Mouse (Mus musculus): ENCODE data around the gene Sar1a. TPM values are rescaled to one million over a fixed set of nuclear protein-coding genes. Genes with fewer than 3 reads are reported as not detected.

Sar1a gene
- total RNA-seq, 2 experiments from 2014 or later = 198 to 208 TPM

DNA sequence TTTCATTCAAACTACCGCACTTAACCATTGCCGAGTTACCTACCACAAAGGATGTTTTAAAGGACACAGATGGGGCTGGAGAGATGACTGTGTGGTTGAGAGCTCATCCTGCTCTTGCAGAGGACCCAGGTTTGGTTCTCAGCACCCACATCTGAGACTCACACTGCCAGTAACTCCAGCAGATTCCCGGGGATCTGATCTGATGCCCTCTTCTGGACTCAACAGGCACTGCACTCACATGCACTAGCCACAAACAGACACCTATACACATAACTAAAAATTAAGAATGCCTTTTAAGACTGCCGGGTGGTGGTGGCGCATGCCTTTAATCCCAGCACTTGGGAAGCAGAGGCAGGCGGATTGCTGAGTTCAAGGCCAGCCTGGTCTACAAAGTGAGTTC lies 50.1 kb downstream of the Sar1a start:
- DNase-seq = no peak

- DNase-seq = peak in 1 of 2 experiments; percentile 56
Measured at GRCm38 (mm10) chr10:61734377-61734776, 54.3 kb downstream of the Sar1a start.

- DNase-seq = no peak
Measured at GRCm38 (mm10) chr10:61736671-61737078, 56.6 kb downstream of the Sar1a start.

GRCm38 (mm10) chr10:61737537-61737936 lies 57.4 kb downstream of the Sar1a start:
- DNase-seq = no peak

DNA sequence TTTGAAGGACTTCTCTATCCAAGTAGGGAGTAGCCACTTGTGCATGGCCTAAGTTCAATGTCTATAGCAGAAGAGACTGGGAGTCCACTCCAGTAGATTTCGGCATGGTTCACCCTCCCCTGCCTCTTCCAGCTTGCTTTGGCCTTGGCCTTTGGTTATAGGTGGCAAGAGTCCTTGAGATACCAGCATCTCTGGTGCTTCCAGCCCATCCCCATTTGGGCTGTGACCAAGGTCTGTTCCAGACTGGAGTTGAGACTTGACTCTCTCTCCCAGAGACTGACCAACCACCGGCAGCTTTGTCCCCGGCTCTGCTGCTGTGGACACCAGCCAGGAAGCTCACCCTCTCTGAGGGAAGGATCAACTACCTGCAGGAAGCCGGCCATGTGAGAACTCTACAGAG lies 58.0 kb downstream of the Sar1a start:
- DNase-seq = peak; percentile 65 to 67

DNA sequence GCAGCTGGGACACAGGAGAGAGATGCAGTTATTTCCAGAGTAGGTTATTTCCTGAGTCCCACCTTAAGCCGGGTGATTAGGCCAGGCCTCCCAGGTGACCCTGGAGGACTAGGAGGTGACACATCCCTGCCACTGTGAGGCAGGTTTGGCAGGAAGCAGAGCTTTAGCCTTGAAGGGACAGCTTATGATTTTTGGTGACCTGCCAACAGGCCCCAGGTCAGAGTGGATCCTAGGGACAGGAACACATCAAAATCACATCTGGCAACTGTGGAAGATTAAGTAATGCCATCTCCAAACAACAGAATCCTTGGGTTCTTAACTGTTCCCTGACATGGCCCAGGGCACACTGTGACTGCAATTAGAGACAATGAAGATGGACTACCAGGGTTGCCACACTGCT lies 61.2 kb downstream of the Sar1a start:
- peak; percentile 64 to 77 for DNase-seq

DNA sequence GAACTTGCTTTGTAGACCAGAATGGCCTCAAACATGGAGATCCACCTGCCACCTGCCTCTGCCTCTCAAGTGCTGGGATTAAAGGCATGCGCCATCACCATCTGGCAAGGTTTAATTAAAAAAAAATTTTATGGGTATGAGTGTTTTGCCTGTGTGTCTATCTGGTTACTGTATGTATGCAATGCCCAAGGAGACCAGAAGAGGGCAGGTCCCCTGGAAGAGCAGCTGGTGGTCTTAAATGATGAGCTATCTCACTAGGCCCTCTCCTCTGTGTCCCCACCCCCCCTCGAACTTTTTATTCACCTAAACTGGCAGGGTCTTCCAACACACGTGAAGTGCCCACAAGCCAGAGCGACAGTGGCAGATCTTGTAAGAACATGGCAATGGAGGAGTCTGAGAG lies 61.8 kb downstream of the Sar1a start:
- DNase-seq = no peak

- peak; percentile 28 to 45 for DNase-seq
Measured at GRCm38 (mm10) chr10:61742336-61742735, 62.2 kb downstream of the Sar1a start.

Other genes with a start within 250 kb of the Sar1a start
- gene Eif4ebp2, start 227.6 kb upstream of the Sar1a start, total RNA-seq (2021) = 100 to 1,000 TPM; 100 to 110 TPM
- 10 to 100 TPM; 15.1 to 24.4 TPM for gene Lrrc20, start 204.5 kb upstream of the Sar1a start, total RNA-seq (2021)
- under 1 TPM; 0.26 to 0.33 TPM for gene Npffr1, start 84.8 kb upstream of the Sar1a start, total RNA-seq (2021)
- 100 to 1,000 TPM; 133 to 148 TPM for gene Ppa1, start 31.7 kb upstream of the Sar1a start, total RNA-seq (2021)
- 100 to 1,000 TPM in 1 of 2 experiments, 10 to 100 TPM in 1; 66.4 to 113 TPM for gene Tysnd1, start 15.2 kb downstream of the Sar1a start, total RNA-seq (2021)
- 100 to 1,000 TPM; 187 to 377 TPM for gene Aifm2, start 35.0 kb downstream of the Sar1a start, total RNA-seq (2021)
- gene H2afy2, start 103.8 kb downstream of the Sar1a start, total RNA-seq (2021) = 1 to 10 TPM; 9.1 to 9.4 TPM

All from adrenal gland, postnatal 36 days (tissue).